Mouse (Mus musculus) E14TG2a.4 (cell line): Measurements from ENCODE around the gene Ube2f.

Experiments
- CTCF ChIP-seq: conservative IDR thresholded peaks from 2 replicates; pipeline ENCODE4 v1.5.1; 2014; ENCODE audit warnings: low read length
- NANOG ChIP-seq: IDR thresholded peaks from 2 replicates; pipeline ENCODE4 v1.6.1; 2014; ENCODE audit warnings: borderline replicate concordance, low read length, mixed read lengths
- POU5F1 ChIP-seq: IDR thresholded peaks from 2 replicates; pipeline ENCODE4 v1.6.1; 2014; ENCODE audit warnings: low read length, borderline replicate concordance

- TF ChIP-seq CTCF (no peak), POU5F1 (no peak), NANOG (no peak)
Observed at GRCm38 (mm10) chr1:91209343-91209742, 40.8 kb upstream of the Ube2f start.
